Mouse (Mus musculus) ES-E14 (cell line): ENCODE measurements around the gene Gabbr2. TPM values are rescaled to one million over a fixed set of nuclear protein-coding genes. Genes with fewer than 3 reads are reported as not detected.

Source experiments
- DNase-seq: peaks from one replicate; pipeline ENCODE4 v3.0.0-alpha.2; 2013; ENCODE audit warnings: low read depth, low spot score
- H3K27ac ChIP-seq: 2 replicates; pipeline ENCODE4 v1.5.1; 2012; ENCODE audit warnings: low read depth, mild to moderate bottlenecking, low read length, moderate library complexity, mixed read lengths; ENCODE audit not compliant: poor library complexity, insufficient read depth, severe bottlenecking
- H3K36me3 ChIP-seq: 2 replicates; pipeline ENCODE4 v1.6.1; 2012; ENCODE audit warnings: mild to moderate bottlenecking, low read length, moderate library complexity, mixed read lengths; ENCODE audit not compliant: control insufficient read depth, poor library complexity, insufficient read depth, severe bottlenecking
- H3K4me1 ChIP-seq, 2 experiments: fragments of 150-350 bp in 1 of 2; sonication (generic) in 1 of 2; 2 replicates each; pipeline ENCODE4 v1.6.1; 2012; ENCODE audit warnings: low read length in 2 of 2, mild to moderate bottlenecking in 1 of 2, mixed read lengths in 1 of 2; ENCODE audit not compliant: control insufficient read depth in 2 of 2, insufficient read depth in 2 of 2, poor library complexity in 1 of 2
- H3K4me3 ChIP-seq, 2 experiments: fragments of 150-350 bp in 1 of 2; sonication (generic) in 1 of 2; 2 replicates each; pipeline ENCODE4 v1.5.1; 2012; ENCODE audit warnings: low read length in 2 of 2, low read depth in 1 of 2, mild to moderate bottlenecking in 1 of 2, mixed read lengths in 1 of 2; ENCODE audit not compliant: insufficient read depth in 1 of 2, poor library complexity in 1 of 2, severe bottlenecking in 1 of 2
- H3K9ac ChIP-seq: 2 replicates; pipeline ENCODE4 v1.6.1; 2012; ENCODE audit warnings: low read depth, mild to moderate bottlenecking, low read length, mixed read lengths; ENCODE audit not compliant: poor library complexity, insufficient read depth, severe bottlenecking
- H3K9me3 ChIP-seq: fragments of 150-350 bp; sonication (generic); 2 replicates; pipeline ENCODE4 v1.6.1; 2012; ENCODE audit warnings: low read depth, mild to moderate bottlenecking, low read length; ENCODE audit not compliant: control insufficient read depth, insufficient read depth
- CHD2 ChIP-seq: IDR thresholded peaks from 2 replicates; pipeline ENCODE4 v1.6.1; 2014; ENCODE audit warnings: mild to moderate bottlenecking, low read depth, low read length, inconsistent platforms
- HCFC1 ChIP-seq: IDR thresholded peaks from 2 replicates; pipeline ENCODE4 v1.6.1; 2012; ENCODE audit warnings: low read length, inconsistent platforms, borderline replicate concordance; ENCODE audit not compliant: insufficient read depth
- MAFK ChIP-seq: IDR thresholded peaks from 2 replicates; pipeline ENCODE4 v1.6.1; 2014; ENCODE audit warnings: mild to moderate bottlenecking, low read depth, low read length, inconsistent platforms; ENCODE audit not compliant: insufficient read depth
- ZC3H11A ChIP-seq: IDR thresholded peaks from 2 replicates; pipeline ENCODE4 v1.6.1; 2012; ENCODE audit warnings: low read depth, mild to moderate bottlenecking, inconsistent platforms, low read length, borderline replicate concordance
- ZNF384 ChIP-seq: IDR thresholded peaks from 2 replicates; pipeline ENCODE4 v1.6.1; 2012; ENCODE audit warnings: low read depth, low read length, inconsistent platforms
- in situ Hi-C, 2 experiments: fragments of 600-800 bp; cut with MboI; formaldehyde crosslinking; loops; one replicate each; pipeline ENCODE4 v1.15.1; 2025; ENCODE audit warnings: low sequenced_read_pairs in 2 of 2, inconsistent platforms in 1 of 2; ENCODE audit not compliant: unreplicated experiment in 2 of 2
- total RNA-seq: library from RNA; depleted of rRNA; stranded (reverse); fragments of 300-350 nt; gene quantifications from 2 replicates; pipeline ENCODE4 v1.2.3, GENCODE M21; 2012

The Gabbr2 gene
- total RNA-seq, 1 experiment: 0.09 TPM

GRCm38 (mm10) chr4:46988257-46988656, 3.4 kb downstream of the Gabbr2 start:
- H3K27ac ChIP-seq: no peak overlapping the region
- H3K9me3 ChIP-seq: no peaks in the 10 kb centered on the region
- peaks cover 0 to 5% of the 10 kb centered on the region in 2 experiments; a peak in 1 of 4 replicates for H3K4me1 ChIP-seq
- in situ Hi-C loops: no loop called here
- no peak overlapping the region for H3K9ac ChIP-seq
- TF ChIP-seq ZNF384 (no peak), MAFK (no peak), CHD2 (no peak), ZC3H11A (no peak)
- no peak for DNase-seq
- H3K36me3 ChIP-seq: no peaks in the 10 kb centered on the region
- H3K4me3 ChIP-seq: no peak overlapping the region

- in situ Hi-C loops: no loop called here
- H3K36me3 ChIP-seq: no peaks in the 10 kb centered on the region
- H3K27ac ChIP-seq: no peak overlapping the region
- TF ChIP-seq CHD2: no peak
- no peak for TF ChIP-seq ZC3H11A
- no peak for TF ChIP-seq HCFC1
- TF ChIP-seq ZNF384: no peak
- no peak for TF ChIP-seq MAFK
- no peak overlapping the region for H3K4me3 ChIP-seq
- no peaks in the 10 kb centered on the region for H3K9me3 ChIP-seq
- no peak for DNase-seq
- peaks cover 0 to 5% of the 10 kb centered on the region in 2 experiments; a peak in 1 of 4 replicates for H3K4me1 ChIP-seq
- no peak overlapping the region for H3K9ac ChIP-seq
Measured at GRCm38 (mm10) chr4:46987809-46988208, 3.9 kb downstream of the Gabbr2 start.

- H3K9me3 ChIP-seq: no peaks in the 10 kb centered on the region
- no peak overlapping the region for H3K27ac ChIP-seq
- in situ Hi-C loops: no loop called here
- no peak for TF ChIP-seq ZC3H11A
- TF ChIP-seq HCFC1: no peak
- TF ChIP-seq CHD2: no peak
- TF ChIP-seq MAFK: no peak
- TF ChIP-seq ZNF384: no peak
- no peak overlapping the region for H3K4me3 ChIP-seq
- no peak overlapping the region for H3K9ac ChIP-seq
- no peaks in the 10 kb centered on the region for H3K36me3 ChIP-seq
- no peak for DNase-seq
- H3K4me1 ChIP-seq: peaks cover 0 to 5% of the 10 kb centered on the region in 2 experiments; a peak in 1 of 4 replicates
Measured at GRCm38 (mm10) chr4:46986054-46986453, 5.6 kb downstream of the Gabbr2 start.

GRCm38 (mm10) chr4:46982912-46983311, 8.8 kb downstream of the Gabbr2 start:
- in situ Hi-C loops: no loop called here
- TF ChIP-seq HCFC1 (no peak), ZC3H11A (no peak), ZNF384 (no peak), MAFK (no peak), CHD2 (no peak)
- no peaks in the 10 kb centered on the region for H3K9me3 ChIP-seq
- H3K4me3 ChIP-seq: no peak overlapping the region
- no peaks in the 10 kb centered on the region for H3K4me1 ChIP-seq
- DNase-seq: no peak
- no peaks in the 10 kb centered on the region for H3K36me3 ChIP-seq
- no peak overlapping the region for H3K9ac ChIP-seq
- no peak overlapping the region for H3K27ac ChIP-seq

GRCm38 (mm10) chr4:46982094-46982493, 9.6 kb downstream of the Gabbr2 start:
- no peaks in the 10 kb centered on the region for H3K9me3 ChIP-seq
- no peak overlapping the region for H3K4me3 ChIP-seq
- in situ Hi-C loops: no loop called here
- H3K27ac ChIP-seq: no peak overlapping the region
- H3K36me3 ChIP-seq: no peaks in the 10 kb centered on the region
- no peaks in the 10 kb centered on the region for H3K4me1 ChIP-seq
- TF ChIP-seq MAFK (no peak), ZNF384 (no peak), CHD2 (no peak), HCFC1 (no peak), ZC3H11A (no peak)
- no peak overlapping the region for H3K9ac ChIP-seq
- DNase-seq: no peak
